In the genomic region with DNA sequence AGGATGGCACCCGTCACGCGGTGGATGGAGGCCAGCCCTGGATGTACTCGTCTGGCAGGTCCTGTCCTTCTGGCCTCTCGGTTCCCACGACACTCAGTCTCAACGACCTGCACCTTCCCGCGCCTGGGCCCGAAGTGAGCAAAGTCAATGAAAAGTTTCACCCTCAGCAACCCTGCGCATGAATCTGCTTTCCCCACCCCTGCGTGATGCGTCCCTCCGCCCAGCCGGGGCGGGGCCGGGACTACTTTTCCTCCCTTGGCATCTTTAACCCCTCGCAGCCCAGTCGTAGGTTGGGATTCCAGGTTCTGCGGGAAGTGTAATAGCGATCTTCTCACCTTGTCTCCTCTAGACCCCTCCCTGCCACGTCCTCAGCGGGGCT, we compare ENCODE assay signal across 8 mouse cellular contexts. TPM values are rescaled to one million over a fixed set of nuclear protein-coding genes. Genes with fewer than 3 reads are reported as not detected.
DNase-seq lines count a peak whose midpoint lies in the region; ATAC-seq and TF ChIP-seq lines count a peak whose summit lies in the region.

No protein-coding gene starts in this region.

- DNase-seq in A20 (ENCODE audit: low read depth, low spot score) = peak; percentile 96
- DNase-seq in heart, embryonic 10.5 days (ENCODE audit: low spot score) = peak; percentile 94
- DNase-seq in limb, embryonic 14.5 days (ENCODE audit: low spot score) = peak; percentile 93
- peak; percentile 79 to 86 for DNase-seq in spleen, adult 2 months (ENCODE audit: low read depth in 1 of 2, low spot score in 2 of 2)

- peak overlapping the region; percentile 93 for H3K4me3 ChIP-seq in bone marrow, adult 2 months (replicated peaks; ENCODE audit: control insufficient read depth, low read depth, low read length)
- H3K4me3 ChIP-seq in embryonic facial prominence, embryonic 15.5 days (replicated peaks) = peak overlapping the region; percentile 95
- H3K4me3 ChIP-seq in heart, embryonic 10.5 days = peak overlapping the region; percentile 88
- H3K4me3 ChIP-seq in kidney, embryonic 14.5 days (ENCODE audit: low read length) = peak overlapping the region; percentile 92
- H3K4me3 ChIP-seq in limb, embryonic 14.5 days (replicated peaks; ENCODE audit: low read length) = peak overlapping the region; percentile 95
- H3K4me3 ChIP-seq in midbrain, embryonic 16.5 days (ENCODE audit: low read depth, low read length) = peak overlapping the region; percentile 82
- H3K4me3 ChIP-seq in spleen, adult 2 months (ENCODE audit: extremely low read depth, insufficient read depth, insufficient read length) = peak overlapping the region; percentile 76

- H3K9ac ChIP-seq in embryonic facial prominence, embryonic 15.5 days = peak overlapping the region; percentile 92
- peak overlapping the region; percentile 91 for H3K9ac ChIP-seq in kidney, embryonic 14.5 days (ENCODE audit: low read depth, low read length)
- H3K9ac ChIP-seq in limb, embryonic 14.5 days (ENCODE audit: low read depth, low read length, severe bottlenecking) = peak overlapping the region; percentile 82
- peak overlapping the region; percentile 82 for H3K9ac ChIP-seq in midbrain, embryonic 16.5 days (ENCODE audit: low read depth, low read length)

- H3K27ac ChIP-seq in bone marrow, adult 2 months (ENCODE audit: control insufficient read depth, insufficient read depth, low read depth, low read length, poor library complexity) = peak overlapping the region; percentile 94
- peak overlapping the region; percentile 99 for H3K27ac ChIP-seq in embryonic facial prominence, embryonic 15.5 days (replicated peaks)
- H3K27ac ChIP-seq in heart, embryonic 10.5 days = peak overlapping the region; percentile 95
- peak overlapping the region; percentile 97 for H3K27ac ChIP-seq in kidney, embryonic 14.5 days (ENCODE audit: low read depth, low read length)
- H3K27ac ChIP-seq in limb, embryonic 14.5 days (replicated peaks; ENCODE audit: low read depth, low read length) = peak overlapping the region; percentile 95
- H3K27ac ChIP-seq in midbrain, embryonic 16.5 days (ENCODE audit: low read length) = peak overlapping the region; percentile 84
- peak overlapping the region; percentile 100 for H3K27ac ChIP-seq in spleen, adult 2 months (ENCODE audit: insufficient read depth, low read length)

- H3K36me3 ChIP-seq in embryonic facial prominence, embryonic 15.5 days = peaks cover 5% of the 10 kb centered on the region; the same call in 1 of the 2 replicates
- H3K36me3 ChIP-seq in heart, embryonic 10.5 days = peaks cover 15% of the 10 kb centered on the region
- H3K36me3 ChIP-seq in kidney, embryonic 14.5 days (ENCODE audit: control insufficient read depth, insufficient read depth, low read length) = no peaks in the 10 kb centered on the region; the same call in 1 of the 2 replicates
- peaks cover 10% of the 10 kb centered on the region for H3K36me3 ChIP-seq in limb, embryonic 14.5 days (ENCODE audit: control insufficient read depth, insufficient read depth, low read length)
- H3K36me3 ChIP-seq in midbrain, embryonic 16.5 days (ENCODE audit: control insufficient read depth, insufficient read depth, low read length) = no peaks in the 10 kb centered on the region
- H3K36me3 ChIP-seq in spleen, adult 2 months (ENCODE audit: control insufficient read depth, insufficient read depth, low read length) = no peaks in the 10 kb centered on the region; the same call in 1 of the 2 replicates

- TF ChIP-seq CTCF in bone marrow, adult 2 months (IDR thresholded peaks at IDR 0.05; ENCODE audit: control insufficient read depth, insufficient read depth, low read length) = peak; percentile 8; the same call in 1 of the 2 replicates
- TF ChIP-seq CTCF in spleen, adult 2 months (IDR thresholded peaks at IDR 0.05; ENCODE audit: extremely low read depth, insufficient read depth, insufficient read length, insufficient replicate concordance) = no peak; the same call in 1 of the 2 replicates

- under 1% methylated on average over 23 of the region's 23 CpGs for WGBS in bone marrow, adult 2 months
- WGBS in embryonic facial prominence, embryonic 15.5 days = 0% methylated on average over 23 of the region's 23 CpGs
- WGBS in heart, embryonic 10.5 days = under 1% methylated on average over 23 of the region's 23 CpGs
- 0% methylated on average over 23 of the region's 23 CpGs for WGBS in kidney, embryonic 14.5 days
- whole genome bisulfite sequencing in limb, embryonic 14.5 days = 1% methylated on average over 21 of the region's 23 CpGs
- WGBS in midbrain, embryonic 16.5 days = under 1% methylated on average over 23 of the region's 23 CpGs
- whole genome bisulfite sequencing in spleen, adult 2 months = 1% methylated on average over 23 of the region's 23 CpGs

- peaks cover 2% of the 10 kb centered on the region; the same call in 1 of the 2 replicates for H3K4me1 ChIP-seq in bone marrow, adult 2 months (ENCODE audit: control insufficient read depth, insufficient read depth, low read length)
- peaks cover 16% of the 10 kb centered on the region for H3K4me1 ChIP-seq in embryonic facial prominence, embryonic 15.5 days
- peaks cover 18% of the 10 kb centered on the region for H3K4me1 ChIP-seq in heart, embryonic 10.5 days
- 0 out of 2 replicates have a peak, but pooled peaks cover 6% of the 10 kb centered on the region for H3K4me1 ChIP-seq in kidney, embryonic 14.5 days (ENCODE audit: control insufficient read depth, insufficient read depth, low read length)
- H3K4me1 ChIP-seq in limb, embryonic 14.5 days (ENCODE audit: control insufficient read depth, insufficient read depth, low read length) = peaks cover 6% of the 10 kb centered on the region; the same call in 1 of the 2 replicates
- H3K4me1 ChIP-seq in midbrain, embryonic 16.5 days (ENCODE audit: control insufficient read depth, insufficient read depth, low read length) = peaks cover 13% of the 10 kb centered on the region
- H3K4me1 ChIP-seq in spleen, adult 2 months (ENCODE audit: control insufficient read depth, insufficient read depth, insufficient read length) = peaks cover 2% of the 10 kb centered on the region; the same call in 1 of the 2 replicates

- peak; percentile 49 for ATAC-seq in embryonic facial prominence, embryonic 15.5 days (ENCODE audit: insufficient number of reproducible peaks, low FRiP score, low TSS enrichment, low read depth)
- ATAC-seq in kidney, embryonic 14.5 days (ENCODE audit: low FRiP score, low TSS enrichment) = peak; percentile 32
- peak; percentile 38 for ATAC-seq in limb, embryonic 14.5 days (ENCODE audit: low FRiP score, low read depth)
- peak; percentile 38 for ATAC-seq in midbrain, embryonic 16.5 days

- TF ChIP-seq POLR2A in bone marrow, adult 2 months (IDR thresholded peaks at IDR 0.05; ENCODE audit: borderline replicate concordance, control insufficient read depth, low read depth, low read length) = peak; percentile 100
- TF ChIP-seq POLR2A in limb, embryonic 14.5 days (IDR thresholded peaks at IDR 0.05; ENCODE audit: borderline replicate concordance, extremely low read depth, insufficient read depth, insufficient read length) = peak; percentile 99; the same call in 1 of the 2 replicates
- peak; percentile 100 for TF ChIP-seq POLR2A in spleen, adult 2 months (IDR thresholded peaks at IDR 0.05; ENCODE audit: low read depth, low read length)

- H3K27me3 ChIP-seq in embryonic facial prominence, embryonic 15.5 days = no peaks in the 10 kb centered on the region
- no peaks in the 10 kb centered on the region for H3K27me3 ChIP-seq in heart, embryonic 10.5 days (ENCODE audit: insufficient read depth, poor library complexity, severe bottlenecking)
- H3K27me3 ChIP-seq in kidney, embryonic 14.5 days (ENCODE audit: control insufficient read depth, insufficient read depth, low read length) = no peaks in the 10 kb centered on the region
- no peaks in the 10 kb centered on the region for H3K27me3 ChIP-seq in limb, embryonic 14.5 days (ENCODE audit: control insufficient read depth, insufficient read depth, low read length)
- no peaks in the 10 kb centered on the region for H3K27me3 ChIP-seq in midbrain, embryonic 16.5 days (ENCODE audit: control insufficient read depth, insufficient read depth, low read depth, low read length)
- no peaks in the 10 kb centered on the region for H3K27me3 ChIP-seq in spleen, adult 2 months (ENCODE audit: control insufficient read depth, insufficient read depth, low read length)

- no peaks in the 10 kb centered on the region for H3K9me3 ChIP-seq in embryonic facial prominence, embryonic 15.5 days (replicated peaks)
- H3K9me3 ChIP-seq in heart, embryonic 10.5 days = no peaks in the 10 kb centered on the region
- no peaks in the 10 kb centered on the region for H3K9me3 ChIP-seq in kidney, embryonic 14.5 days (ENCODE audit: control insufficient read depth, low read length)
- no peaks in the 10 kb centered on the region for H3K9me3 ChIP-seq in limb, embryonic 14.5 days (ENCODE audit: control insufficient read depth, low read length)
- H3K9me3 ChIP-seq in midbrain, embryonic 16.5 days (replicated peaks; ENCODE audit: control insufficient read depth, low read length, poor library complexity, severe bottlenecking) = no peaks in the 10 kb centered on the region

- H3K4me2 ChIP-seq in embryonic facial prominence, embryonic 15.5 days (replicated peaks) = peak overlapping the region; percentile 81
- peak overlapping the region; percentile 91 for H3K4me2 ChIP-seq in kidney, embryonic 14.5 days (replicated peaks; ENCODE audit: low read depth, low read length)
- peak overlapping the region; percentile 95 for H3K4me2 ChIP-seq in limb, embryonic 14.5 days (replicated peaks; ENCODE audit: low read depth, low read length, severe bottlenecking)
- H3K4me2 ChIP-seq in midbrain, embryonic 16.5 days (ENCODE audit: low read length) = peak overlapping the region; percentile 62

RNA-seq across cellular contexts. Expression of a gene that starts 0.5 kb away (rescaled TPM):
- 6.6 and 9.2 TPM in 2 replicates for polyA plus RNA-seq in bone marrow, adult 2 months (2011; ENCODE audit: insufficient read depth, insufficient read length, low replicate concordance, missing spikeins)
- polyA plus RNA-seq in embryonic facial prominence, embryonic 15.5 days (2015; fragmentation: Nextera tagmentation; extraction: Ambion mirVana) = 31.4 and 33.8 TPM in 2 replicates
- 13.0 and 15.6 TPM in 2 replicates for polyA plus RNA-seq in heart, embryonic 10.5 days (2016; fragmentation: Nextera tagmentation; extraction: Ambion mirVana)
- 19.4 and 24.1 TPM in 2 replicates for polyA plus RNA-seq in kidney, embryonic 14.5 days (2014; fragmentation: Nextera tagmentation; extraction: Ambion mirVana)
- 23.7 and 28.1 TPM in 2 replicates for polyA plus RNA-seq in limb, embryonic 14.5 days (2012; rRNA removed)
- 23.4 and 24.7 TPM in 2 replicates for polyA plus RNA-seq in limb, embryonic 14.5 days (2014; fragmentation: Nextera tagmentation; extraction: Ambion mirVana)
- polyA plus RNA-seq in midbrain, embryonic 16.5 days (2015; fragmentation: Nextera tagmentation; extraction: Ambion mirVana) = 15.6 and 17.1 TPM in 2 replicates
- polyA plus RNA-seq in spleen, adult 2 months (2012; rRNA removed) = 24.8 and 36.6 TPM in 2 replicates

RNA-seq across cellular contexts. Expression of a gene that starts 13.6 kb away (rescaled TPM):
- polyA plus RNA-seq in bone marrow, adult 2 months (2011; ENCODE audit: insufficient read depth, insufficient read length, low replicate concordance, missing spikeins) = 74.5 and 96.7 TPM in 2 replicates
- polyA plus RNA-seq in embryonic facial prominence, embryonic 15.5 days (2015; fragmentation: Nextera tagmentation; extraction: Ambion mirVana) = 133 and 145 TPM in 2 replicates
- 154 and 200 TPM in 2 replicates for polyA plus RNA-seq in heart, embryonic 10.5 days (2016; fragmentation: Nextera tagmentation; extraction: Ambion mirVana)
- 192 and 223 TPM in 2 replicates for polyA plus RNA-seq in kidney, embryonic 14.5 days (2014; fragmentation: Nextera tagmentation; extraction: Ambion mirVana)
- polyA plus RNA-seq in limb, embryonic 14.5 days (2012; rRNA removed) = 91.7 and 96.8 TPM in 2 replicates
- 159 and 163 TPM in 2 replicates for polyA plus RNA-seq in limb, embryonic 14.5 days (2014; fragmentation: Nextera tagmentation; extraction: Ambion mirVana)
- polyA plus RNA-seq in midbrain, embryonic 16.5 days (2015; fragmentation: Nextera tagmentation; extraction: Ambion mirVana) = 107 and 117 TPM in 2 replicates
- polyA plus RNA-seq in spleen, adult 2 months (2012; rRNA removed) = 22.7 and 29.8 TPM in 2 replicates

RNA-seq across cellular contexts. Expression of a gene that starts 14.0 kb away (rescaled TPM):
- polyA plus RNA-seq in bone marrow, adult 2 months (2011; ENCODE audit: insufficient read depth, insufficient read length, low replicate concordance, missing spikeins) = 41.0 and 71.1 TPM in 2 replicates
- 156 and 164 TPM in 2 replicates for polyA plus RNA-seq in embryonic facial prominence, embryonic 15.5 days (2015; fragmentation: Nextera tagmentation; extraction: Ambion mirVana)
- polyA plus RNA-seq in heart, embryonic 10.5 days (2016; fragmentation: Nextera tagmentation; extraction: Ambion mirVana) = 320 and 472 TPM in 2 replicates
- 123 and 191 TPM in 2 replicates for polyA plus RNA-seq in kidney, embryonic 14.5 days (2014; fragmentation: Nextera tagmentation; extraction: Ambion mirVana)
- 158 and 183 TPM in 2 replicates for polyA plus RNA-seq in limb, embryonic 14.5 days (2012; rRNA removed)
- 127 and 134 TPM in 2 replicates for polyA plus RNA-seq in limb, embryonic 14.5 days (2014; fragmentation: Nextera tagmentation; extraction: Ambion mirVana)
- polyA plus RNA-seq in midbrain, embryonic 16.5 days (2015; fragmentation: Nextera tagmentation; extraction: Ambion mirVana) = 252 and 272 TPM in 2 replicates
- 68.7 and 80.4 TPM in 2 replicates for polyA plus RNA-seq in spleen, adult 2 months (2012; rRNA removed)

RNA-seq across cellular contexts. Expression of a gene that starts 55.9 kb away (rescaled TPM):
- 6.4 and 16.2 TPM in 2 replicates for polyA plus RNA-seq in bone marrow, adult 2 months (2011; ENCODE audit: insufficient read depth, insufficient read length, low replicate concordance, missing spikeins)
- 31.1 and 32.3 TPM in 2 replicates for polyA plus RNA-seq in embryonic facial prominence, embryonic 15.5 days (2015; fragmentation: Nextera tagmentation; extraction: Ambion mirVana)
- 17.3 and 20.2 TPM in 2 replicates for polyA plus RNA-seq in heart, embryonic 10.5 days (2016; fragmentation: Nextera tagmentation; extraction: Ambion mirVana)
- 16.1 and 19.2 TPM in 2 replicates for polyA plus RNA-seq in kidney, embryonic 14.5 days (2014; fragmentation: Nextera tagmentation; extraction: Ambion mirVana)
- polyA plus RNA-seq in limb, embryonic 14.5 days (2012; rRNA removed) = 45.7 and 49.2 TPM in 2 replicates
- polyA plus RNA-seq in limb, embryonic 14.5 days (2014; fragmentation: Nextera tagmentation; extraction: Ambion mirVana) = 25.5 and 29.3 TPM in 2 replicates
- polyA plus RNA-seq in midbrain, embryonic 16.5 days (2015; fragmentation: Nextera tagmentation; extraction: Ambion mirVana) = 22.7 and 22.8 TPM in 2 replicates
- polyA plus RNA-seq in spleen, adult 2 months (2012; rRNA removed) = 21.2 and 21.9 TPM in 2 replicates

Comparison
In these comparisons a context has a peak if more than half of its experiments do, and no peak if none do; other contexts are left out.
1. Peak in every context shown above with its lines: DNase-seq, ATAC-seq, H3K4me3 ChIP-seq and H3K27ac ChIP-seq.